Mouse (Mus musculus): ENCODE measurements around the gene Aplp2.
A peak's percentile ranks its signal among the peaks of the same experiment; 100 is the strongest.
"Not testable (repeated sequence)": the region's sequence is repeated elsewhere in the genome, so short reads cannot be mapped to it uniquely, and the experiment has no call there.

Aplp2 gene

DNA sequence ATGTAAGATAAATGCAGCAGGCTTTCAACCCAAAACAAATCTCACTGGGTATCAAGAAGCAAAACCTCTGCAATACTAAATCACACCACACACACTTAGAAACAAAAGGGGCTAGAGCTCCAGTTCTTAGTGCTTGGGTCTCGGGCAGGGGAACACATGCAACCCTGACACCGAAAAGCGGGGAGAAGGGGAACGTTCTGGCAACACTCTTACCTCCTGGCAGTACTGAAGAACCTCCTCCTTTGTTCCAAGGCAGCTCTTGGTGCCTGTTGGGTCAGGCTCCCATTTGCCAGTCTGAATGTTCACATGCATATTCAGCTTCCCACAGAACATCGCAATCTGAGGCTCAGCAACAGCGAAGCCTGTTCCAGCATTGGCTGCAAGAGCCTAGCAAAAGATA lies 33.9 kb downstream of the Aplp2 start:
- DNase-seq (ENCODE audit: low read depth): no peak

GRCm38 (mm10) chr9:31176379-31177130 lies 35.1 kb downstream of the Aplp2 start:
- DNase-seq (ENCODE audit: low read depth): peak; percentile 44

- no peak for DNase-seq (ENCODE audit: low read depth)
These were observed 35.6 kb downstream of the Aplp2 start for GRCm38 (mm10) chr9:31175978-31176377.

DNA sequence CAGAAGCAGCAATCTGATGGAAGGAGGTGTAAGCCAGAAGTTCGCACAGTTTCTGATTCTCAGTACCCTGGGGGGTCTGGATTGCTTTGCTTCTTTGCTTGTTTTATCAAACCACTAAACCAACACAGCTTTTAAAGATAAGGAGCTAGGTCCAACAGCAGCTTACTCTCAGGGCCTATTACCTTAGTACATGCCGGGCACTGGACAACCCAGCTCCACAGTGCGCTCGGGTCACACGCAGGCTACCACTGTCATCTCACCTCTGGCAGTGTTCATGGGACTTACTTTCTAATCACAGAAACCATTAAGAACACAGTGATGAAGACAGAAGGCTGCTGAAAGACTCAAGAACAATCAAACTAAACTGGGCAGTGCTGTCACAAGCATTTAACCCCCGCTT lies 36.3 kb downstream of the Aplp2 start:
- DNase-seq (ENCODE audit: low read depth): no peak

- no peak for DNase-seq (ENCODE audit: low read depth)
These were observed 43.1 kb downstream of the Aplp2 start for GRCm38 (mm10) chr9:31168356-31169093.

- DNase-seq (ENCODE audit: low read depth): no peak
These were observed 44.3 kb downstream of the Aplp2 start for GRCm38 (mm10) chr9:31167305-31167704.

GRCm38 (mm10) chr9:31165505-31165904 lies 46.1 kb downstream of the Aplp2 start:
- not testable (repeated sequence) for DNase-seq (ENCODE audit: low read depth)

DNA sequence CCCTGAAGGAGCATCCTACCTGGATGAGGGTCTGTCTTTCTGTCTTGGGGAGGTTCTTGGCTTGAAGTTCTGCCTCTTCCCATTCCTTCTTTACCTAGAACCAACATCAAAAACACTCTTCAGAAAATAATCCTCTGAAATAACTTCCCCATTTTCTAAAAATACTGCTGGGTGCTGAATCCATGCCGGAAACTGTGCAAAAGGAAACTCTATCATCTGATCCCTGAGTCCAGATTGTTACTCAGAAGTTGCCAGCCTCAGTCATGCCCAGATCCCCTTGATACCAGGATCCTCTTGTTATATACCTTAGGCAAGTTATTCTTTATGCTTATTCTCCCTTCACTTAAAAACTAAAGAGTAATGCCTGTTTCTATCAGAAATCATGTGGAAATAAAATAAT lies 48.3 kb downstream of the Aplp2 start:
- no peak for DNase-seq (ENCODE audit: low read depth)

GRCm38 (mm10) chr9:31162911-31163310 lies 48.7 kb downstream of the Aplp2 start:
- DNase-seq (ENCODE audit: low read depth): no peak

- no peak for DNase-seq (ENCODE audit: low read depth)
These were observed 51.7 kb downstream of the Aplp2 start for GRCm38 (mm10) chr9:31159910-31160309.

DNA sequence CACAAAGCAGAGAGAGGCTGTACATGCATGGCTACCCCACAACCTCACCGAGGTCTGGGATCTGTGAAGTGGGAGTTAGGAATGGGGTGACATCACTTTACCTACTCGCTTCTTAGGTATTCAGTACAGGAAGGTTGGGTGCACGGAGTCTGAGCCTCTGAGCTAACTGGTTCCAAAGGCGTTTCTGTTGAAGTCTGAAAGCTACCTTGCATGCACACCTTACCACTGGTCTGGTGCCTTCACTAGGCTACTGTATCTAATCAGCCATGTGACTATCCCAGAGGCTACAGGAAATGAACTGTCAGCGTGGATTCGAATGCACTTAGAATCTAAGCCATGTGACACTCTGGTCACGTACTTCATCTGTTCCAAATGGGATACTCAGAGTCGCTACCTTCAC lies 55.0 kb downstream of the Aplp2 start:
- DNase-seq (ENCODE audit: low read depth): no peak

DNA sequence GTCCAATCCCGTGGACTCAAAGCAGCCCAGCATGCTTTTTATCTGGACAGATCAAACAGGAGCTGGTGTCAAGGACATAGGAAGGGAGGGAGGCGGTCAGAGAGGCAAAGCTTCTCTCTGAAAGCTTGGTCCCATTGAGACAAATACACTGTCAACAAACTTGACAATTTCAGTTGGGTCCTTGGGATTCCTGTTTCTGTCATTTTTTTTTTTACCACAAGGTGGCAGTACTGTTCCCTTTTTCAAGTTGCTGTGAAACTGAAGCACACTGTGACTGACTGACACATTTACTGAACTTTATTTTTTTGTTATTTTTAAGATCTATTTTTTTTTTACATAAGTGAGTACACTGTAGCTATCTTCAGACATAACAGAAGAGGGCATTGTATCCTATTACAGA lies 60.6 kb downstream of the Aplp2 start:
- peak; percentile 18 for DNase-seq (ENCODE audit: low read depth)

DNA sequence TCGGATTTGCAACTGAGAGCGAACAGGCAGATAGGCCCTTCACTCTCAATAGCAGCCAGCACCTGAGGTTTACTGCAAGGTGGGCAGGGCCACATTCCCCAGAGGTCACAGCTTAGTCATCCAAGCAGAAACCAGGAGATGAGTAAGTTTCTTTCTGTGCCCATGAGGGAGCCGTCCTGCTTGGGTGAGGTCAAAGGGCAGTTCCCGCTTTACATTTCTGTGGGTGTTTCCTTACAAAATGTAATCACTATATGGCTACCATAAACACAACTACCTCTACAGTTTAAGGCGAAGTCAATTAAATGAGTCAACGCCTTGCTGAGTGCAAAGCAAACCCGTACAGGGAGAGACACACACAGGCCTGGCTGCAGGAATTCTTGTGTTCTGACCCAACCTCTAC lies 63.5 kb downstream of the Aplp2 start:
- no peak for DNase-seq (ENCODE audit: low read depth)

DNA sequence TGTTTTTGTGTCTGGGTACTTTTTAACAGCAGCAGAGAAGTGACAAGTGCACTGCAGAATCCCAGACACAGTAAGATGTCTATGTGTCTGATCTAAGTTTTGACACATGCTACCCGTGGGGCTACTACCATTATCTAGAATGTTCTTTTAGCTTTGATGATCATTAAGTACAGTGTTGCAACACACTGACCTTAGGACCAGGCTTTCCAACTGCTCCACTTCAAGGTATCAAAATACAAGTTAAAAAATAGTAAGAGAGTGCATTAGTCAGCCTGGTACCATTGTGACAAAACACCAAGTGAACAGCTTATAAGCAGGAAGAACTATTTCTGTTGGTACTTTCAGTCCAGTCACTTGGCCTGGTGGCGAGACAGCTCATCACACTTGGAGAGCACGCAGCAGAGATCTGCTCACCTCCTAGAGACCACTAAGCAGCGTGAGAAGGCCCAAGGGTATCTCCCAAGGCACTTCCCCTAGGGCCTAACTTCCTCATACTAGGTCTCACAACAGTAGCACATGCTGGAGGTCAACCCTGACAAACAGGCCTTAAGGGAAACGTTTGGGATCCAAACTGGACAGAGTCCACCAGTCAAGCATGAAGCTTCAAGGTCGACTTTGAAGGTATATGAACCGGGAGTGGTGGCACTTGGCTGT lies 66.2 kb downstream of the Aplp2 start:
- DNase-seq (ENCODE audit: low read depth): no peak

DNA sequence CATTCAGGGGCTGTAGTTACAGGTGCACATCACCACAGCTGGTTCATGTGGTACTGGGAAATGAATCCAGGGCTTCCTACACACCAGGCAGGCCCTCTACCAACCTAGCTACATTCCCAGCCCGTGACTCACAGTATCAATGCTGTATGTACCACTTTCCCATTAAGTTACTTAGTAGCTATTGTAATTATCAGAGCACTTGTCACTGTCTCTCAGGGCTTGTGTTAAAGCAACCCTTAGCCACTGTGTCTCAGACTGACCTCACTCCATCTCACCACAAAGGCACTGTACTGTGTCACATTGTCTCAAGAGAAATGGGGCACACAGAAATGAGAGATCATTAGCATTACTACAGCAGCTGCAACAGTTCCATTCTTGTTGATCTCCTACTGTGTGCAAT lies 68.7 kb downstream of the Aplp2 start:
- no peak for DNase-seq (ENCODE audit: low read depth)

GRCm38 (mm10) chr9:31133131-31133530 lies 78.5 kb downstream of the Aplp2 start:
- DNase-seq (ENCODE audit: low read depth): no peak

DNA sequence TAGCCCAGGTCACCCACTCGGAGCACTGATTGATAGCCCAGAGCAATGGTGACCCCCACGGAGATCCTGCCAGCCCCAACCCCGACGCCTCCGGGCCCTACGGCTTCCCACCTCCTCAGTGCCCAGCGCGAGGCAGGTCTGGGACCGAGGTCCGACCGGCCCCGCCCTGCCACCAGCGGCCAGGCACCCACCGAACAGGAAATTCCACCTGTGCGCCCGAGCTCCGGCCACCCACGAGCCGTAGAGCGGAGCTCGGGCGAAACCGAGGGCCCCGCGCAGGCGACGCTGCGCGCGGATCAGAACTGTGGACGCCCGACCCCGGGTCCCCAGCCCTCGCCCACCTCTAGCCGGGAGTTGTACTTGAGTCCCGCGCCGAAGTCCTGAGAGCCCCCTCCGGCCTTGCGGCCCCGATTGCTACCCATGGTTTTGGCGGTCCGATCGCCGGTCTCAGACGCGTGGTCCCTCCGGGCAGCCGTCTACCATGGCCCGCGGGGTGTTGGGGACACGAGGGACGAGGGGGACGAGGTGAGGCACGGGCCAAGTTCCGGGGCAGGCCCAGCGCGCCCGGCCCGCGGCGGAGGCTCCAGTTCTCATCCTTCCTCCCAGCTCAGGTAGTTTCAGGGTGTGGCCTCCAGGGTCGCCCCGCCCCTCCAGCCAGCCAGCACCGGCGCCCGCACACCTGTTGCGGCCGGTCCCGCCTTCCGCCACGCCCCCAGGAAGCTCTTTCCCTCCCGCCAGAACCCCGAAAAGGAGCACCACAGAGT lies 80.2 kb downstream of the Aplp2 start, which contains the start of gene St14:
TSS of gene St14 (minus strand) at position 649 of the 764 bp plus-strand sequence.
- DNase-seq (ENCODE audit: low read depth): no peak

GRCm38 (mm10) chr9:31130357-31131204 lies 81.0 kb downstream of the Aplp2 start:
- DNase-seq (ENCODE audit: low read depth): no peak

DNA sequence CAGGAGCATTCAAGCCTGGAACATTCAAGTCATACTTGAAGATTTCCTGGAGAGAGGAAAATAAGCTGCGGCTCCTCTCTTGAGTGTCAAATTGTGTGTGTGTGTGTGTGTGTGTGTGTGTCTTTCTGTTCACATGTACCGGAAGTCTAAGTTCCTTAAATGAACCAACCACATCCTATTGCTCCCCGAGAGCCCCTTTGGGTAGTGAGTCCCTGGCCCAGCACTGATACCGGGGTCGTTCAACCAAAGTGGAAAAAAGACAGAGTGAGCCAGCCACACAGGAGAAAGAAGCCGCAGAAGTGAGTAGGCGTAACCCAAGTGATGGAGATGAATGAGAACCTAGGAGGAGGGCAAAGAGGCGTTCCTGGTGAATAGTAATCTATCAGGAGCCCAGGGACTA lies 81.7 kb downstream of the Aplp2 start:
- no peak for DNase-seq (ENCODE audit: low read depth)

GRCm38 (mm10) chr9:31127876-31128465 lies 83.6 kb downstream of the Aplp2 start:
- no peak for DNase-seq (ENCODE audit: low read depth)

- DNase-seq (ENCODE audit: low read depth): no peak
These were observed 85.5 kb downstream of the Aplp2 start for GRCm38 (mm10) chr9:31126079-31126478.
